Mouse (Mus musculus) layer of hippocampus, postnatal 14 days (tissue): ENCODE data around the gene Cbx8. TPM values are rescaled to one million over a fixed set of nuclear protein-coding genes. Genes with fewer than 3 reads are reported as not detected.
A peak's percentile ranks its signal among the peaks of the same experiment; 100 is the strongest.

Source experiments
- DNase-seq, 2 experiments: peaks; one replicate each; pipeline ENCODE4 v3.0.0; 2021 to 2022; ENCODE audit warnings: low spot score in 2 of 2, mixed read lengths in 1 of 2
- total RNA-seq, 2 experiments: library from RNA; stranded (reverse); gene quantifications; 2 replicates each; pipeline ENCODE4 v1.2.3; 2021

Gene Cbx8
- total RNA-seq, 2 experiments from 2014 or later = 15.0 to 15.2 TPM

DNA sequence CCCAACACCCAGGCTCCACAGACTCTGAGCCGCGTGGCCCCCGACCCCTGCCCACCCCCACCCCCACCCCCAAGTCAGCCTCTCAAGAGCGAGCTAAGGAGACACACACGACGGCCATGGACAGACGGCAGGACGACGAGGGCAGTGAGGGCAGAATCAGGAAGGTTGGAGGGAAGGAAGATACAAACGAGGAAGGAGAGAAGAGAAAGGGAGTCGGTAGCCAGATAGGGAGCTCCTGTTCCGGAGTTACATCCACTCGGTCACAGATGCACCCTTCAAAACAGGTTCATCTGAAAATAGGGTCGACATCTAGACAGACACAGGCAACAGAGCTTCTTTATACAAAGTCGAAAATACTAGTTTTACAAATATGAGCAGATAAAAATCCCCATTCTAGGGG is 4.3 kb downstream of the Cbx8 start:
- no peak for DNase-seq

DNA sequence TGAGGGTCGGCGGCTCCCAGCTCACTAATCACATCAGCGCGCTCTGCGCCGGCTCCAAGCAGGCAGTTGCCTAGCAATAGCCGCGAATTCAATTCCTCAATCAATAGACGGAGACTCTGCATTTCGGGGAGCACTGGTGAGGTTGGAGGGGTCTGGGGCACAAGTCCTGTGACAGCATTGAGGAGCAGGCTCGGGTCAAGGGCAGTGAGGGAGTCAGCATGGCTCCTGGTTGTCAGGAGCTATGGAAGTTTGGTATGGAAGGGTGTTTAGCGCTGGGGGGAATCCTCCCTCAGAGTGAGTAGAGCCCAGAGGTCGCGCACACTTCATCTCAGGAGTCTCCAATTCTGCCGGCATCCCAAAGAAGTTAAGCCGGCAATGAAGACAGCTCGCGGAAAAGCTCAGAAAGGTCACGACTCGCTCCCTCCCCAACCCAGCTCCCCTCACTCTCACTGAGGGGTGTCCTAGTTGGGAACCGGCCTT is 5.0 kb downstream of the Cbx8 start:
- DNase-seq = no peak

DNA sequence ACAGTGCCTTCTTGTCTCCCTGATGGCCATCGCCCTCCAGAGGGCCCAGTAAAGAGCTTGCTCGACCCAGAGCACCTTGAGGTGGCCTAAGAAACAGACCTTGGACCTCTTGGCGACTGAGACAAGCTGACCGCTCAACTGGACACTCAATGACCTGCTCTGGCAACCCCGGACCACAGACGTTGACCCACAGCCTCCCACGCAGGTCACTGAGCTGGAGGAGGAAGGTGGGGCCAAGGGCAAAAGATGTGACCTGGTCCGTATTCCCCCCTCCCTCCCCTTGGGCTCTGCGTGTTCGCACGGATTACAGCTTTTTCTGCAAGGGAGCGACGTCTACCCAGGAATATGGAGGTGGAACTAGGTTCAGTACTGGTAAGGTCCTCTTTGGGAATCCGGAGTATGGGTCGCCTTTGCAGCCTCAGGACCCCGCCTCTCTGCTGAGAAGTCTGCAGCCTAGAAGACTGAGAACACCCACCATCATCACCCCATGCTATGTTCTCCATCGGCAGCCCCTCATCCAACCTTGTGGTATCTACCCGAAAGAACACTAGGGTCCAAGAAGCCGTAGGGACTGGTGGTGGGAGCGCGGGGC is 5.6 kb downstream of the Cbx8 start:
- DNase-seq = no peak

DNA sequence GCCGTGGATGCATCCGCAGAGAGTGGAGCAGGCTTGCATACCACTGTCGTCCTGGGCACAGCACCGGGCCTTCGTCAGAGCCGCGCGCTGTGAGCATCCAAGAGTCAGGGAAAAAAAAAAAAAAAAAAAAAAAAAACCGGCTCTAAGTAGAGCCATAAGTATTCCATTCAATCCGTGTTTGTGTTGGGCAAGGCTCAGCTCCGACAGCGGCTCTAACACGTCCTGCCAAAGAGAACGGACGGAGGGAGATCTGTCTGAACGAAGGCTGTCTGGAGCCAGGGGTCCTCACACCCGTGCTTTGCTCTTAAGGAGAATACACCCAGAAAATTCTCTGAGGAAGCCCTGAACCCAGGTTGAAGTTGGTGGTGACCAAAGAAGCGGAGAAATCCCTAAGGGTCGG is 6.1 kb downstream of the Cbx8 start:
- no peak for DNase-seq

DNA sequence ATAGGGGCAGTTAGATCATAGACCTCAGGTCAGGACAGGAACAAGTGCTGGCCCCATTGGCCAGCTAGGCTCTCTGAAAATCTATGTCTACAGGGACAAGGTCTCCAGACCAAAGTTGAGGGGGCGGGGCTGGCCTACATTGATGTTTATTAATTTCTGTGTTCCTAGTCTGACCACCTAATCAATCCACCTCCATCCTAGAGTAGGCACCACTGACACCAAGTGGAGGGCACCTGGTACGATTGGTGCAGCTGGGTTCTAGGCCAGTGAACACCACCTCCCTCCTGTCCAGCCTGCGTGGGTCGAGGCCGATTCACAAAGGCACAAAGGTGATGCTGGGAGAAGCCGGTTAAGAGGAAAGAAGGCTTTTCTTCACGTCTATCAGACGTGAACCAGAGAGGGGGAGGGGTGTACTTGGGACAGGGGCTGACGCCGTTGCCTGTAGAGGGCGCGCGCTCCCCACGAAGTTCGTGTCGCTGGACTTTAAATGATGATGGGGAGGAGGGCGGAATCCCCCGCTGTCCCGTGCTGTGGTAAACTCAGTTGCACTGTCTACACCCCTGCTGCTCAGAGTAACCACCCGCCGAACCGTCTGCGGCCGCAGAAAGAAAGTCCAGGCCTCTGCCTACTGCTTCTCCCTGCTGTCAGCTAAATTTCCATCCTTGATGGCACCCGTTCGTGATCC is 6.8 kb downstream of the Cbx8 start:
- DNase-seq = peak; percentile 81

DNA sequence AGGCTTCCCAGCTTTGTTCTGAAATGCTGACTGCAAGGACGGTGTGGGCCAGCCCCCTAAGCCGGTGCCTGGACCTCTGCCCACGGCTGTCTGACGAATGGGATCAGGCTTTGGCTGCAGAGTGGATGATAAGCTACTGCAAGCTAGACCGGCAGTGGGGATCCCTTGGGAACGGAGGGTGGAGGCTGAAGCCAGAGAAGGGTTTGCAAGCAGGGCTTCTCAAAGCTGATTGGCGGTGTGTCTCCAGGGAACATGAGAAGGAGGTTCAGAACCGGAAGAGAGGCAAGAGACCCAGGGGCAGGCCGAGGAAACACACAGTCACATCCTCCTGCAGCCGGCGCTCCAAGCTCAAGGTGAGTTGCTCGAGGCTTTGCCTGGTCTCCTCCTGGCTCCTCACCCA is 14.6 kb downstream of the Cbx8 start:
- no peak for DNase-seq

DNA sequence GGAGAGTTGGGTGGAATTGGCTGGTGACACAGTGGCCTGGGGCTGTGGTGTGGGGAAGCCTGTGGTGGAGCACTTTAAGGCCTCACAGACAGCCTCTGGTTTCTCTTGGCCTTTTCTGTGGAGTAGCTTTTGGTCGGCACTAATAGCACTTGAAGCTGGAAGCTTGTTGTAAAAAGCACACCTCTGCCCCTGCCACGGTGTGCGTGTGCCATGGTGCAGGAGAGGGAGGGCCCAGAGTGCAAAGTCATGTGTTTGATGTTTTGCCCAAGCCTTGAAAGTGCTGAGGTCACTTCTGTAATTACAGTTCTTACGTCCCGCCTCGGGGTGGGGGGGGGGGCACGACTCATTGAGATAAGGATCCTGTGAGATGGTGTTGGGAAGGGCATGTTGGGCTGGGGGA is 16.5 kb downstream of the Cbx8 start:
- no peak for DNase-seq

DNA sequence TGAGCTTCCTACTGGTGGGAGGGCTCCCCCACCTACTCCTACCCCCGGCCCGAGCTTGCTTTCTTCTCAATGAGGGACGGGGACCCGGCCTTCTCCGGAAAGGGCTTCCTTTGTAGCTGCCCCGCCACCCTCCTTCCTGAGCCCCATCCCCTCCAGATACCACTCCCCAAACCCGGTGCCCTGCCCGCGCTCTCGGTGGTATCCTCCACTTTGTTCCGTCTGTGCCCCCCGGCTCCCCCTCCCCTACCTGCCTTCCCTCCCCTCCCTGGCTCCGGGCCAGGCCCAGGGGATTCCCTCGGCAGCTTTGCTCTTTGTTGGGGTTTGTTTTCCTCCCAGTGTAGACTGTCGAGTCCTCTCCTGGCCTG is 17.2 kb downstream of the Cbx8 start:
- DNase-seq = no peak

DNA sequence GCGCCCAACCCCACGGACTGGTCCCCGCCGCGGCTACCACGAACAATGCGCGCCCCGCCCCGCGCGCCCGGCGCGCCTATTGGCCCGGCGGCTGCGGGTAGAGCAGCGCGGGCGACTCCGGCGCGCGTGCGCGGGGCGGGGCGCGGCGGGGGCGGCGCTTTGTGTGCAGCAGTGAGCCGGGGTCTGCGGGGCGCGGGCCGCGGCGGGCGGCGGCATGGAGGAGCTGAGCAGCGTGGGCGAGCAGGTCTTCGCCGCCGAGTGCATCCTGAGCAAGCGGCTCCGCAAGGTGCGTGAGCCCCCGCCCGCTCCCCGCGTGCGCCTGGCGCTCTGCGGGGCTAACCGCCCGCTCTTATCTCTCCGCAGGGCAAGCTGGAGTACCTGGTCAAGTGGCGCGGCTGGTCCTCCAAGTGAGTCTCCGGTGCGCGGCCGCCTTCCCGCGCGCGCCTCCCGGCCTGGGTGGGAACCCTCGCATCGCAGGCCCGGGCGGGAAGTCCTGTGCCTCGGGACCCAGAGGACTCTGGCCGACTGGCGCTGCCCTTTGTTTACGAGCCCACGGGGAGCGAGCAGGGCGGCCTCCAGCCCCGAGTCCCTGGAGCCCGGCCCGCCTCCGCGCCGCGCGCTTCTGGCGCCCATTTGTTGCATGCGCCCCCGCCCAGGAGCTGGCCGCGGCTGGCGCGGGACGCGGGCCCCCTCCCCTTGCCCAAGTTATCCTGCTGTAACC is 17.7 kb downstream of the Cbx8 start, which contains the start of gene Cbx2:
Gene Cbx2 (plus strand): TSS at position 68 of the 721 bp plus-strand sequence.
- DNase-seq = peak; percentile 79 to 85

DNA sequence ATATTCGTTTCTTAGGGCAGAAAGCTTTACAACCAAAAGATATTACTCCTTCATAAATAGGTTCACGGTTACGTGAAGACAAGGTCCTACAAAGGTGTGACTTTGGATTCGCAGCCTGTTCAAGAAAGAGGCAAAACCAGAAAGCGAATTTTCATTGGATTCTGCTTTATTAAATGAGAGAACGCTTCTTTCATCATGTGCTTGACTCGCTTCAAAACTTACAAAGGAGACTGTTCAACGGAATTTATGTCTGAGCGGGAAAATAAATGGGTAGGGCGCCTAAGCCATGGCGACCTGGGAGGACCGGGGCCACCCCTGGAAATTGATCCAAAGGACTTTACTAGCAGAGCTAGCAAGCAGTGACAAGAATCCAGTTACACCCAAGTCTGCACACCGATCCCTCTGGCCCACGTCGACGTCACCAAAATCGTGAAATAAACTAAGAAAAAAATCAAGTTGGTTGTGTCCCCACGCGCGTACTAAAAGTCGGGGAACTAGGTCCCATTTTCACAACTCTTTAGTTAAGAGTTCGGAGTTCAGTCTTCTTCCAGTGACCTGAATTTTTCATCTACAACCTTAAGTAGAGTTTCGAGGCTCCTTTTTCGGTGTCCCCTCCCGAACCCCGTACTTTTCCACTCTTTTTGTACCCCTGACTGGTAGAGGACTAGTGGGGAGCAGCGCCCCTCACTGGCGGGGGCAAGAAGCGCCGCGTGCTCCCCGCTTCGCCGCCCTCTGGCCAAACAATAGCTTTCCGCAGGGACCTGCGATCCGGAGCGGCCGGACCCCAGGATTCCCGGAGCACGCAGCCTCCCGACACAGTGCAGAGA is 18.5 kb downstream of the Cbx8 start:
- no peak for DNase-seq

DNA sequence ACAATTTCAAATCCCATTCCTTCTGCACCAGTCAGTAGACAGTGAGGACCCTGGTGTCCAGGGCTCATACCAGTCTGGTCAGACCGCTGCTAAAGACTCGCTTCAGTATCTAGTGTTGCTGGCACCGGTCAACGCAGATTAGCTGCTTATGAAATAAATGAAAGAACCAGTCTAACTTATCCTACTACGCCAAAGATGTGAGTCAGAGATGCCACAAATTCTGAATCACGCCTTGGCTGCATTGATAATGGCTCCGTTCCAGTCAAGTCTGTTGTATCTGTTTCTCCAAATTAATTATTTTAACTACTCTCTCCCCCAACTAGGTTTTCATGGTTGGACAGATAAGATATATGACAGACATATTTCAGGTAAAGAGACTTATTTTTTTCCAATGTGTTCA is 19.6 kb downstream of the Cbx8 start:
- DNase-seq = no peak

DNA sequence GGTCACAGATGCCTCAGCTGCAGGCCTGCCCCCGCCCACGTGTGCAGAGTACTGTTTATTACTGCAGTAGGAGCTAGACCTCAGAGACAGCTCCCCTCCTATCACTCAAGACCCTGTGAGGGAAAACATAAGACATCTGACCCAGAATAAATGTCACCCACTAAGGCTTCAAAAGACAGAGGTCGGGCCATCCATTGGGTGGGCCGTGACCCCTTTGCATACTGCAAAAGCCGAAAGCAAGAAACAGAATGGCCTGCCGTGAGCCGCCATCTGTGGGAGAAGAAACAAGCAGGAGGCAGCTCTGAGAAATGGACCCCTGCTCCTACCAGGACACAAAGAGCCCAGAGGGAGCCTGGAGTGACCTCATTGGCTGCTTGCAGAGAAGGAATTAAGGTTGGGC is 23.3 kb downstream of the Cbx8 start:
- no peak for DNase-seq

DNA sequence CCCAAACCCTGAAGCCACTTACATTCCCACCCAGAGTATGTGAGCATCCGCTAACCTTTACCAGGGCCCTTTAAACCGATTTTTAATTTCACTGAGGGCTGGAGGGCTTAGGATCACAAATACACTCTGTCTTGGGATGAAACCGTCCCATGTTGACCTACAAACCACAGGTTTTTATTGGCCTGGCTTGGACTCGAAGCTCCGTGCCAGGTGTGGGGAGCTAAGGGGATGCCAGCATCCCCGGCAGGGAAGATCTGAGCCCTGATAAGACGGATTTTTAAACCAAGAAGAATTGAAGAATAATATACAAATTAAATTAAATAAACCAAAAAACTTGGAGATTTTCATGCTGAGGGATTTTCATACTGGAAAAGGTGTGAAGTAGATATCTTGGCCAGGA is 26.3 kb downstream of the Cbx8 start:
- DNase-seq = no peak

DNA sequence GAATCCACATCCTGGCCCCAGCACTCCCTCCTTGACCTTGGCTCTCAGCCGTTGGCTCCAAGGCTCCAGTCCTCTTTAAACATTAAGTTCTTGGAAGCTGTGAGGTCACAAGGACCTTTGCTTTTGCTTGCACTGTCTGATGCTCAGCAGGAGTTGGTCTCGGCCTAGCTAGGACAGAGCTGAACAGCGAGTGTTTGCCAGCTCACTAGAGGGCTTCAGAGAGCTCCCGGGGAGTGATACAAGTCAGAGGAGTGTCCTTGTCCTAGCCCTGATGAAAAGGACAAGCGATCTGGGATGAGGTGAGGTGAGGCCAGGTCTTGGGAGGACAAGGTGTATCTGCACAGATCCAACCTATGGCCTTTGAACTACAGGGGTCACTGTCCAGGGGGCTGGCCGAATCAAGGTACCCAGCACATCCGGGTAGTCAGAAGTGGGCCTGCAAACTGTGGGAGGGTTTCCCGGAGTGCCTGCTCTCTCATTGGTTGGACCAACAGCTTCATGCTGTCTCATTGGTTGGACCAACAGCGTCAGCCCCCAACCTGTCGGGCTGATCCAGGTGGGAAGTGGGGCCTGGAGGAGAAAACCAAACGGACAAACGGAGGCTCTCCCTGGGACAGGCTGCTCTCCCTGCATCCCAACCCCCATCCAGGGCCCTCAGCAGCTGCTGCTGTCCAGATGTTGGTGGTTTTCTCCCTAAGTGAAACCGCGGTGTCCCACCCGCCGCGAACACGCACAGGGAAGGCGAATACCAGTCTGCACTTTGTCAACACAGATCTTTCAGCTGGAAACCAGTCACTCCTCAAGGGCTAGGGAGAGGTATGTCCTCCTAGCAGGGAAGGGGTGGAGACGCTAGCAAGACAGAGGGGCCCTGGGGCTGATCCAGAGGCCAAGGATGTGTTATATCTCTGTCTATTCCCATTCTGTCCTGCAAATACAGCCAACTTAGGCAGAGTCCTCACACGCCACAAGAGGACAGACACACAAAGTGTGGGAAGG is 33.0 kb downstream of the Cbx8 start:
- DNase-seq = no peak

DNA sequence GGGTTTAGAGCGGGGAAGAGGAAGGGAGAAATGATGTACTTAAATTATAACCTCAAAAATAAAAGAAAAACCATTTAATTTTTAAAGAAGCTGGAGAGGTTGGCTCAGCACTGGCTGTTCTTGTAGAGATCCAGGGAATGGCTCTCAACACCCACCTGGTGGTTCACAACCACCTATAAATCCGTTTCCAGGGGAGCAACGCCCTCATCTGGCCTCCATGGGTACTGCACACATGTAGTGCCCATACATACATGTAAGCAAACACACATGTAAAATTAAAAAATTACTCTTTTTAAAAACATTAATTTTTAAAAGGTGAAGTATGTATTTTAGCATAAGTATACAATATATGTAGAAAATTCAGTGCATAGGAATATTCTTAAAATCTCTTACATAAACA is 34.3 kb downstream of the Cbx8 start:
- DNase-seq = no peak

DNA sequence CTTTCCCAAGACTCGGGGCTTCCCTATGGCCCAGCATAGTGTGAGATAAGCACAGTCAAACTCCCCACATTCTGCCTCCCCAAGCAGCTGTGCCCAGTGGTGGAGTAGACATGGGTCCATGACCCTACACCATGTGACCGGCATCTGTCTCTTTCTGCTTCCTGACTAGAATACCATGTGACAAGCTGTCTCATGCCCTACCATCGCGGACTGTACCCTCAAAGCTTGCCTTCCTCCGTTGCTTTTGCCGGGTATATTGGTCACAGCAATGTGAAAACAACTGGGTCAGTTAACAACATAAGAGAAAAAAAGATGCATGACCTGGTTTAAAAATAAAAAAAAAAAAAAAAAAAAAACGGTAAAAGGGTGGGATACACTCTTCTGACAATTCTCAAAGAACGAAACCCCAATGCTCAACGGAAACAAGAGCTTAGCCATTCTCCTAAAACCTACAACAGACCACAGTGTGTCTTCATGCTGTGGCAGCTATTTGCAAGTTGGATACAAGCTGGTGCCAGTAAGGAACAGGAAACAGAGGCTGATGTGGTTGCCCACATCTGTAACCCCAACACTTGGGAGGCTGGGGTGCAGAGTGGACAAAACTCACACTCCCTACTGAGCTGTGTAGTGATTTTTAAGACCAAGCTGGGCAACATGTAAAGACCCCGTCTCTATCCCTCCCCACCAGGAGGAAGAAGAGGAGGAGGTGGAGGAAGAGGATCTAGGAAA is 35.1 kb downstream of the Cbx8 start:
- no peak for DNase-seq

DNA sequence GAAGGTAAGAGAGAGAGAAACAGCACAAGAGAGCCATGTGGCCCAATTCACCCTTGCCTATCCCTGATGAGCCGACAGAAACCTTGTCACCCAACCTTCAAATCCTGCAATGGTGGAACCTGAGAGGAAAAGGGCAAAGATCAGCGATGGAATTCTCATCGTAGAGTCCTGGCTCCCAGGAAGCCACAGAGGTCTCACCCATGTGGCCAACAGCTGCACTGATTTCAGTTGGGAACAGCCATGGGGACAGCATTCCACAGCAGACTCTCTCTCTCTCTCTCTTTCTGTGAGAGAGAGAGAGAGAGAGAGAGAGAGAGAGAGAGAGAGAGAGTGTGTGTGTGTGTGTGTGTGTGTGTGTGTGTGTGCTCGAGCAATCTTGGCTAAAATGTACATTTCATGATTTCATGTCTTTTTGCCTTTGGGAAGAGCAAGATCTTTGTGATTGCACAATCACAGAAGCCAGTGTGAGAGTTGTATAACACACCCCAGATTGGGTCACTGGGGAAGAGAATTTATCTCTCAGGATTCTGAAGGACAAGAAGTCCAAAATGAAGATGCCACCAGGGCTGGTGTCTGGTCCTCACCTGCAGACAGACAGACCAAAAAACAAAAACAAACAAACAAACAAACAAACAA is 39.2 kb downstream of the Cbx8 start:
- no peak for DNase-seq

DNA sequence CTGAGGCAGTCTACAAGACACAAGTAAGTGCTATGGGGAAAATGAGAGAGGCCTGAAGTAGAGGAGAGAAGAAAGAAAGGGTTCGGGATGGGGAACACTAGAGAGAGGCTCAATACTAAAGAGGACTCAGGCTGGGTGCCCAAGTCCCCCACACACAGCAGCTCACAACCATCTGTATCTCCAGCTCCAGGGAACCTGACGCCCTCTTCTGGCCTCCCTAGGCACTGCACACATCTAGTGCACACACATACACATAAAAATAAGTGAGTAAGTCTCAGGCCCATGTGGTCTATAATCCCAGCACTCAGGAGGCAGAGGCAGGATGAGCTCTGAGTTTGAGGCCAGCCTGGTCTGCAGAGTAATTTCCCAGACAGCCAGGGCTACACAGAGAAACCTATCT is 39.9 kb downstream of the Cbx8 start:
- no peak for DNase-seq

DNA sequence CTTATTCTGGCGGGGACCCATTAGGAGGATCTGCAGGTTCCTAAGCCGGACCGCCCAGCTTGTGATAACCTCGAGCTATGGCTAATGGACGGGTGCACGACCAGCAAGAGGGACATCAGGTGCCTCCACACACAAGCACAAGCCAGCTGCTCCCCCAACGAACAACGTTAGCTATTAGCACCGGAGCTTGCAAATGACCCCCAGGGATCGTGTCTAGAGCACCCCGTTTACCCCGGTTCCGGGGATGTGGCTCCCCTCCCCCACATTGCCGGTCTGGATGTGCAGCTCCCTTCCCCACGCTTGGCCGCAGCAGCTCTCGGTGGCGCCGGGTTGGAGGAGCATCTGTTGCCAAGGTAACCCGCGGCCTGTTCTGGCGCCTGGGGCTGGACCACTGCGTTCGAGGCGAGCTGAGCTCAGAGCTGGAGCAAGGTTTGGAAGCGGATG is 41.4 kb downstream of the Cbx8 start:
- peak; percentile 38 to 49 for DNase-seq
